Mouse (Mus musculus) cerebellum, adult 2 months (tissue): ENCODE measurements around the gene Ube2r2. TPM values are rescaled to one million over a fixed set of nuclear protein-coding genes. Genes with fewer than 3 reads are reported as not detected.

Experiments
- DNase-seq, 2 experiments: peaks; one replicate each; pipeline ENCODE4 v3.0.0; 2021
- H3K27ac ChIP-seq: fragments of 200-500 bp; 2 replicates; pipeline ENCODE4 v1.5.1; 2012; ENCODE audit warnings: low read length, control low read depth, inconsistent platforms; ENCODE audit not compliant: insufficient read depth
- H3K27me3 ChIP-seq: fragments of 200-500 bp; 2 replicates; pipeline ENCODE4 v1.6.1; 2012; ENCODE audit warnings: inconsistent platforms, mild to moderate bottlenecking, low read length, moderate library complexity; ENCODE audit not compliant: control insufficient read depth, insufficient read depth
- H3K4me1 ChIP-seq: fragments of 200-500 bp; 2 replicates; pipeline ENCODE4 v1.6.1; 2011; ENCODE audit warnings: low read length; ENCODE audit not compliant: control insufficient read depth, insufficient read depth
- H3K4me3 ChIP-seq: fragments of 200-500 bp; replicated peaks from 2 replicates; pipeline ENCODE3; 2011; ENCODE audit warnings: mild to moderate bottlenecking, low read depth, low read length, control low read depth; ENCODE audit not compliant: insufficient read depth
- CTCF ChIP-seq: fragments of 200-500 bp; IDR thresholded peaks from 2 replicates; pipeline ENCODE4 v1.5.1; 2011; ENCODE audit warnings: low read depth, mild to moderate bottlenecking, control low read depth, low read length, moderate library complexity, borderline replicate concordance; ENCODE audit not compliant: insufficient read depth
- POLR2A ChIP-seq: fragments of 200-500 bp; IDR thresholded peaks from 2 replicates; pipeline ENCODE4 v1.6.1; 2011; ENCODE audit warnings: low read length, control low read depth, borderline replicate concordance; ENCODE audit not compliant: insufficient read depth
- WGBS: fragments of 180-500 bp; shearing (Covaris S2); methylation state at CpG from one replicate; pipeline ENCODE4 v1.1.7; 2018; 5-methylcytosine and 5-hydroxymethylcytosine counted together
- polyA plus RNA-seq: library from polyadenylated mRNA; depleted of rRNA; stranded (reverse); fragments of >200 nt; gene quantifications from 2 replicates; pipeline ENCODE4 v1.2.3, GENCODE M21; 2012

Ube2r2 gene
- polyA plus RNA-seq, 1 experiment: 135 TPM

DNA sequence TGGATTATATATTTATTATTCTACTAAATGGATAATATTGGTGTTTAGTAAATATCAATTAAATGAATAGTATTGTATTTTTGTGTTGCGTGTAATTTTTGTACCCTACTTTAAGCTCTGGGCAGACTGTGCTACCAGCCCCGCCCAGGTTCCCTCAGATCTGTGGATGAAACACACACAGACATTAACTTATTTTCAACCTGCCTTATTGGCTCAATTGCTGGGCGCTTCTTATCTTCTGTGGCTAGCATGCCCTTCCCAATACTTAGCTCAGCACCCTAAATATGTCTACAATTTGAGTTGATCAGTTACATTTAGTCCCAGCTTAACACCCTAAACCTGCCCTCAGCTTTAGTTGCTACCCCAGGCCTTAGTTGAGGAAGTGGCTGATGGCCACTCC is 25.7 kb downstream of the Ube2r2 start:
- H3K4me1 ChIP-seq: peaks cover 6% of the 10 kb centered on the region; the same call in 1 of the 2 replicates
- 98% methylated on average over 3 of the region's 3 CpGs for WGBS
- TF ChIP-seq CTCF: no peak
- TF ChIP-seq POLR2A: no peak
- no peaks in the 10 kb centered on the region for H3K27me3 ChIP-seq
- no peak for DNase-seq
- no peak overlapping the region for H3K4me3 ChIP-seq
- no peak overlapping the region for H3K27ac ChIP-seq

DNA sequence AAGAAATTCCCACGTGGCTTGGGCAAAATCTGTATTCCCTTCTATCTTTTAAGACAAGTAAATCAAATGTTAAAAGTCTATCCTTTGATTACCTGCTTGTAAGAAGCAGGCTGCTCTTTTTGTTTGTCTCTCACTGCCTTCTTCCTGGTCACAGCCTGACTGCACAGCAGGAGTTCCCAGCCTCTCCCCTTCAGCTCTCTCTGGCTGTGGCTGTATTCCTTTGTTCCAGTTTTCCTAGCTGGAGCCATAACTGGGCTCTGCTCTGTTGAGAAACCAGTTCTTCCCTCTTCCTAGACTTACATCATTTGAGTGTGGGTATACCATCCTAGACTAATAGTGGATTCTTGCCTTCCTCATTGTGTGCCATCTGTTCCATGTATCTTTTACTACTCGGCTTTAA is 29.4 kb downstream of the Ube2r2 start:
- Histone ChIP-seq H3K27ac (no peak overlapping the region; the same call in 1 of the 2 replicates), H3K4me3 (no peak overlapping the region), H3K4me1 (peaks cover 6% of the 10 kb centered on the region; the same call in 1 of the 2 replicates), H3K27me3 (no peaks in the 10 kb centered on the region)
- 7% methylated on average over 2 of the region's 2 CpGs for WGBS
- peak; percentile 65 to 73 for DNase-seq
- TF ChIP-seq POLR2A: no peak
- TF ChIP-seq CTCF: no peak

DNA sequence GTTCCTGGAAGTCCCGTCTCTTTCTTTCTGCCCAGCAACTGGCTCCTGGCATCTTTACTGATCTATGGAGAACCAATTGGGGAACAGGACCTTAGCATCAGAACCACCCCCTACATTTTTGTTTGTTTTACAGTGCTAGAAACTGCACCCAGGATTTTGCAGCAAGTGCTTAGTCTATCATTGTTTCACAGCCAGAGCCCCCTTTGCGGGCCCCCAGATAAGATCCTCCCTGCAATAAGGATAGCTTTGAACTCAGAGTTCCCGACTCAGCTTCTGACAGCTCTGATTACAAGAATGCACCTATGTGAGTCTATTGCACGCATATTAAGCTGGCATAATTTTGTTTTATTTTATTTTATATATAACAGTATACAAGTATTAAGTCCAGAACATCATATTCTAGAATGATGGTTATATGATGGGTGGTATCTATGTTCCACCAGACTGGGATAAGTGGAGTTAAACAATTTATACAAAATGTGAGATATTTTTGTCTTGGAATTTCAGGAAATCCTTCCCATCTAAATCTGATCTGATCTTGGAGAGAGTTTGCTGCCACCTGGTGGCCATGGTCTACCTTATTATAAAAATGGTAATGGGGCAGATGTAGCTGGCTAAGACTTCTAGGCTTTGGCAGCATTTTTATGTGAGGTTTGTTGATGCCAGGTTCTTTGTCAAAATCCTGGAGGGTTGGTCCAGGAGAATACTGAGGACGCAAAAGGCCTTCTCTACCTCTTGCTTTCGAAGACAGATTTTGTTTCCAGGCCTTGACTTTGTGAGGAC is 30.3 kb downstream of the Ube2r2 start:
- WGBS: 30% methylated on average over 6 of the region's 6 CpGs
- H3K27ac ChIP-seq: no peak overlapping the region; the same call in none of the 2 replicates
- peak; percentile 83 to 86 for DNase-seq
- H3K27me3 ChIP-seq: no peaks in the 10 kb centered on the region
- peaks cover 6% of the 10 kb centered on the region; the same call in 1 of the 2 replicates for H3K4me1 ChIP-seq
- H3K4me3 ChIP-seq: no peak overlapping the region
- TF ChIP-seq POLR2A (no peak), CTCF (peak; percentile 50; the same call in 1 of the 2 replicates)

DNA sequence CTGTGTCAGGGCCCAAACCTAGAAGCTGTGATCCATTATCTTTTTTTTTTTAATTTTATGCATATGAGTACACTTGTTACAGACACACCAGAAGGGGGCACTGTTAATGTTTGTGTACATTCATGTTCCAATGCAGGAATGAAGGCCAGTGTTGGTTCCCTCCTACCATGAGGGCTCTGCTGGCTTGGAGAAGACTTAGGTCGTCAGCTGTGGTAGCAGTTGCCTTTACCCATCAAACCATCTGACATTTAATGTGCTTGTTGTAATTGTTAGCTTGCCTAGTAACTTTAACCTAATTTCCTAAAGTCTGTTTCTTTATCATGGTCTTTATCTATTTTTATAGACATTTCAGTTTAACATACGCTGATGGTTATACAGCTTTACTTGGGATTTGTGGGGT is 35.4 kb downstream of the Ube2r2 start:
- no peak overlapping the region for H3K27ac ChIP-seq
- TF ChIP-seq CTCF (no peak), POLR2A (no peak)
- H3K4me3 ChIP-seq: no peak overlapping the region
- H3K27me3 ChIP-seq: no peaks in the 10 kb centered on the region
- no peak for DNase-seq
- 73% methylated on average over 2 of the region's 2 CpGs for WGBS
- no peaks in the 10 kb centered on the region; the same call in 1 of the 2 replicates for H3K4me1 ChIP-seq

DNA sequence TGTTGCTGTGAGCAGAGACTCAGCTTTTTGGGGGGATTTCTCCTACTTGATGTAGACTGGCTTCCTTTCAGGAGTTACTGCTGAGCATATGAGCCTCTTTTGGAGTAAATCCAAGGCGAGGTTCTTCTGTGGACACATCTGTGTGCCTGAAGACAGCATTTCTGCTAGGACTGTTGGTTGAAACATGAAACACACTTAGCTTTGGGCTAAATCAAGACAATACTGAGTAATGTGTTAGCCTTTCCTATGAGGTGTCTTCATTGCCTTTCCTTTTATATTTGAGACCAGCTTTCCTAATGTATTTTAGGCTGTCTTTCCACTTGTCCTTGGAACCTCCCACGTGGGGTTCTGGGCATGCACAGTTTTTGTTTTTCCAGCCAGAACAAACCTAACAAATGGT is 39.1 kb downstream of the Ube2r2 start:
- H3K4me1 ChIP-seq: peaks cover 3% of the 10 kb centered on the region; the same call in 1 of the 2 replicates
- no peak overlapping the region for H3K4me3 ChIP-seq
- TF ChIP-seq POLR2A (no peak), CTCF (no peak)
- no peaks in the 10 kb centered on the region for H3K27me3 ChIP-seq
- WGBS: 62% methylated on average over 2 of the region's 2 CpGs
- H3K27ac ChIP-seq: no peak overlapping the region
- no peak for DNase-seq

DNA sequence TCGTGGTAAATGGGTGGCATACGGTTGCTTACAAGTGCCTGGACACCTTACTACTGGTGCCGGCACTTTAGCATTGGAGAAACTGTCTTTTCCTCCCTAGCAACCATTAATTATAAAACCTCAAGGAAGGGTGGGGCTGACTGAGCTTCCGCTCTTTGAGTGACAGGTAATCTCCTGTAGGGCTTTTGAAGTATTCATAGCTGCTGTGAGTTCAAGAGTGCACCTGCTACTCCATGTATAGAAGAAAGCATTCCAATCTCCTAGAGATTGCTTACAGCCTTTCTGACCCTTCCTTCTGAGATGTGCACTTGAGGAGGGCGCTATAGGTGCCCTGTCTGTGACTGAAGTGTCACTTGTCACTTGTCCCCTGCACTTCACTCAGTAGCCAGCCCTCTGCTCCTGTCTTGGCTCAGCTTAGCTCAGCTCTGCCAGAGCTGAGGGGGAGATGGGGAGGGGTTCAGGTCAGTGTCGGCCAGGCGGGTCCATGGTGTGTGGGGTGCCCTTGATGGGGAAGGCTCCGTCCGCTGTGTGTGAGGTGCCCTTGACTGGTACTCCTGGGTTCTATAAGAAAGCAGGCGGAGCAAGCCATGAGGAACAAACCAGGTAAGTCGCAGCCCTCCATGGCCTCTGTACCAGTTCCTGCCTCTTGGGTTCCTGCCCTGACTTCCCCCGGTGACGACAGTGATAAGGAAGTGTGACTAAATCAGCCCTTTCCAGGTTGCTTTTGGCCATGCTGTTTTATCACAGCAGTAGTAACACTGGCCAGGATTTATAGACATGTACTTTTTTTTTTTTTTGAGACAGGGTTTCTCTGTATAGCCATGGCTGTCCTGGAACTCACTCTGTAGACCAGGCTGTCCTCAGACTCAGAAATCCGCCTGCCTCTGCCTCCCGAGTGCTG is 44.5 kb downstream of the Ube2r2 start:
- WGBS: 73% methylated on average over 15 of the region's 15 CpGs
- Histone ChIP-seq H3K27me3 (no peaks in the 10 kb centered on the region), H3K27ac (no peak overlapping the region), H3K4me3 (no peak overlapping the region), H3K4me1 (peaks cover 5% of the 10 kb centered on the region; the same call in 1 of the 2 replicates)
- DNase-seq: no peak
- TF ChIP-seq CTCF (no peak), POLR2A (no peak)

DNA sequence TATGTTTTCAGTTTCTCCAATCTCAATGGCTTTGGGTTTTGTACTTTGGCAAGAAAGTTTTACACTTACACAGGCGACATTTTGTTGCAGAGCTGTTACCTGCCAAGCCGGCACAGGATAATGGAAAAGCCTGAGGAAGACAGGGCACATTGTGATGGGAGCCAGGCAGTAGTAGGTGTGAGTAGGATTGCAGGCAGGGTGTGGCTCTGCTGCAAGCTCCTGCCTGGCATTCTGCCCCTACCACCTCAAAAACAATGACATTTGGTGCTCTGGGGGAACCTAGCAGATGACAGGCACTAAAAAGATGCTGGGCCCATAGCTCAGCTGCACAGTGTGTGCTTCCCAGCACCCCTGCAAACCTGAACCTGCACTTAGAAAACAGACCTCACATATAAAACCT is 54.3 kb downstream of the Ube2r2 start:
- Histone ChIP-seq H3K27me3 (no peaks in the 10 kb centered on the region), H3K4me1 (peaks cover 7% of the 10 kb centered on the region), H3K27ac (no peak overlapping the region), H3K4me3 (no peak overlapping the region)
- 69% methylated on average over 2 of the region's 2 CpGs for WGBS
- TF ChIP-seq POLR2A (no peak), CTCF (no peak)
- peak in 1 of 2 experiments; percentile 52 for DNase-seq
